Mouse (Mus musculus): ENCODE measurements around the gene Ppp4c.

DNA sequence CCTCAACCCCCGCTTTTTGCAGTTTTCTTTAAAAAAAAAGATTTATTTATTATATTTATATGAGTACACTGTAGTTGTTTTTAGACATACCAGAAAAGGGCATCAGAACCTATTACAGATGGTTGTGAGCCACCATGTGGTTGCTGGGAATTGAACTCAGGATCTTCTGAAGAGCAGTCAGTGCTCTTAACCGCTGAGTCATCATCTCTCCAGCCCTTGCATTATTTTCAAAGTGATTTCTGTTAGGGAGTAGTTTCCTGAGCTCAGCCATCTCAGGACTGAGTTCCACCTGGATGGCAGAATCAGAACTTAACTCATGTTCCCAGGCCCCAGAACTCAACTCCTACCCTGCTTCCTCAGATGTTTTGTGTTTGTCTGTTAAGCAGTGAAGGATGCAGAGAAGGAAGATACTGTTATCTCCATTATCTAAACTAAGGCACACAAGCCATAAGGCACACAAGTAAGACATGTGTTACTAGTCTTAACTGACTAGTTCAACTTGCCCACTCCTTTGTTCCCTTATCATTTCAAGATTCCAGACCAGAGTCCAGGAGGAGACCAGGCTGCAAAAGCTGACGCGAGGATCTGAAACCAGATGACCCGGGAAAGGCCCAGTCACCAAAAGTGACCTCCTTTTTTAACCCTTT, 17.6 kb upstream of the Ppp4c start:
- TF ChIP-seq CTCF (IDR thresholded peaks at IDR 0.05; ENCODE audit: extremely low read depth, insufficient read depth, low read length) (no peak), POLR2A (IDR thresholded peaks at IDR 0.05; ENCODE audit: extremely low read depth, insufficient read depth, low read length) (no peak)
